Comparison of ENCODE assay signal across 13 mouse cellular contexts in genomic region chr10:61394476-61395136, GRCm38 (mm10). TPM values are rescaled to one million over a fixed set of nuclear protein-coding genes. Genes with fewer than 3 reads are reported as not detected.
DNase-seq lines count a peak whose midpoint lies in the region; ATAC-seq lines count a peak whose summit lies in the region.
"Had no signal": no experiment of that assay in that cellular context is flagged by ENCODE, and none has a peak within 500 bp of the region (broad histone marks: within the 10 kb centered on the region; RNA-seq: fewer than 3 reads in every experiment).

No protein-coding gene starts in this region.

- peaks cover 29% of the 10 kb centered on the region for H3K4me1 ChIP-seq in heart, embryonic 13.5 days
- H3K4me1 ChIP-seq in lung, embryonic 16.5 days (replicated peaks; ENCODE audit: control insufficient read depth, insufficient read depth, low read length) = peaks cover 14% of the 10 kb centered on the region; the same call in 1 of the 2 replicates

- H3K27me3 ChIP-seq in heart, embryonic 13.5 days (replicated peaks) = 0 out of 2 replicates have a peak, but pooled peaks cover under 1% of the 10 kb centered on the region
- no peaks in the 10 kb centered on the region for H3K27me3 ChIP-seq in lung, embryonic 16.5 days (ENCODE audit: control insufficient read depth, insufficient read depth, low read depth, low read length)

- intact Hi-C loops in heart, postnatal 10 days (cut with DNase I) = no loop called here

- peak overlapping the region; percentile 59 for H3K27ac ChIP-seq in heart, embryonic 13.5 days (replicated peaks)
- H3K27ac ChIP-seq in lung, embryonic 16.5 days (ENCODE audit: low read length) = peak overlapping the region; percentile 60
- H3K27ac ChIP-seq: macrophage had no signal

- ATAC-seq in heart, embryonic 13.5 days (ENCODE audit: extremely low read depth, insufficient number of reproducible peaks, low FRiP score, low TSS enrichment) = no peak
- peak; percentile 73 for ATAC-seq in lung, embryonic 16.5 days (ENCODE audit: low read depth)
- ATAC-seq in megakaryocyte progenitor cell, adult 5-6 weeks (replicated peaks; ENCODE audit: poor library complexity) = peak; percentile 65

- no peaks in the 10 kb centered on the region for H3K9me3 ChIP-seq in heart, embryonic 13.5 days
- no peaks in the 10 kb centered on the region for H3K9me3 ChIP-seq in lung, embryonic 16.5 days (ENCODE audit: control insufficient read depth, low read length)
- H3K9me3 ChIP-seq: G1E had no signal

- peak overlapping the region; percentile 57 for H3K9ac ChIP-seq in heart, embryonic 13.5 days
- H3K9ac ChIP-seq in lung, embryonic 16.5 days (ENCODE audit: low read length) = peak overlapping the region; percentile 54; the same call in 1 of the 2 replicates

- H3K4me3 ChIP-seq in heart, embryonic 13.5 days = peak overlapping the region; percentile 8; the same call in 1 of the 2 replicates
- H3K4me3 ChIP-seq in lung, embryonic 16.5 days (ENCODE audit: low read length) = peak overlapping the region; percentile 22

- DNase-seq in heart, postnatal 10 days = no peak
- DNase-seq in lung, adult 18-20 months = no peak
- DNase-seq in R1 (ENCODE audit: low read depth, low spot score) = peak; percentile 55
- DNase-seq in frontal cortex, postnatal 25 days (ENCODE audit: low spot score in 2 of 2) = no peak
- DNase-seq in ovary, postnatal 14 days (ENCODE audit: low spot score) = no peak
- DNase-seq: kidney, adult 18-20 months; thymus, postnatal 36 days had no signal

- H3K36me3 ChIP-seq in heart, embryonic 13.5 days = no peaks in the 10 kb centered on the region
- no peaks in the 10 kb centered on the region for H3K36me3 ChIP-seq in lung, embryonic 16.5 days (ENCODE audit: control insufficient read depth, insufficient read depth, low read length)
- H3K36me3 ChIP-seq: G1E had no signal

- peak overlapping the region; percentile 44 for H3K4me2 ChIP-seq in heart, embryonic 13.5 days
- H3K4me2 ChIP-seq in lung, embryonic 16.5 days (ENCODE audit: low read depth, low read length) = peak overlapping the region; percentile 19; the same call in 1 of the 2 replicates

- 17% methylated on average over 9 of the region's 9 CpGs for WGBS in heart, embryonic 13.5 days
- 21% methylated on average over 9 of the region's 9 CpGs for WGBS in lung, embryonic 16.5 days

RNA-seq across cellular contexts. Expression of gene Pald1, which starts 11.3 kb away (rescaled TPM):
- polyA plus RNA-seq in heart, embryonic 13.5 days (2015; fragmentation: Nextera tagmentation; extraction: Ambion mirVana) = 25.9 and 26.6 TPM in 2 replicates
- 10 to 100 TPM; 43.3 to 44.7 TPM for total RNA-seq in heart, postnatal 10 days (2021)
- polyA plus RNA-seq in lung, embryonic 16.5 days (2015; fragmentation: Nextera tagmentation; extraction: Ambion mirVana) = 49.4 and 49.9 TPM in 2 replicates
- not detected in 2 replicates for total RNA-seq in megakaryocyte progenitor cell, adult 5-6 weeks (2015)
- total RNA-seq in megakaryocyte progenitor cell, adult 5-6 weeks (2017) = not detected in 2 replicates
- total RNA-seq: G1E had no signal

RNA-seq across cellular contexts. Expression of gene Nodal, which starts 23.2 kb away (rescaled TPM):
- 0.09 TPM in 1 of 2 replicates, not detected in the other for polyA plus RNA-seq in heart, embryonic 13.5 days (2015; fragmentation: Nextera tagmentation; extraction: Ambion mirVana)
- under 1 TPM; 0.25 to 0.41 TPM for total RNA-seq in heart, postnatal 10 days (2021)
- polyA plus RNA-seq in lung, embryonic 16.5 days (2015; fragmentation: Nextera tagmentation; extraction: Ambion mirVana) = 0.16 and 0.20 TPM in 2 replicates
- total RNA-seq in megakaryocyte progenitor cell, adult 5-6 weeks (2015) = not detected in 2 replicates
- not detected in 2 replicates for total RNA-seq in megakaryocyte progenitor cell, adult 5-6 weeks (2017)
- total RNA-seq: common myeloid progenitor, adult 5-6 weeks; G1E had no signal
- polyA plus RNA-seq: G1E, macrophage had no signal

RNA-seq across cellular contexts. Expression of gene Eif4ebp2, which starts 57.9 kb away (rescaled TPM):
- 50.8 and 57.1 TPM in 2 replicates for polyA plus RNA-seq in heart, embryonic 13.5 days (2015; fragmentation: Nextera tagmentation; extraction: Ambion mirVana)
- 10 to 100 TPM; 89.5 to 93.7 TPM for total RNA-seq in heart, postnatal 10 days (2021)
- polyA plus RNA-seq in lung, embryonic 16.5 days (2015; fragmentation: Nextera tagmentation; extraction: Ambion mirVana) = 58.4 and 58.5 TPM in 2 replicates
- total RNA-seq in megakaryocyte progenitor cell, adult 5-6 weeks (2015) = 154 TPM in 2 replicates
- 11.2 and 12.1 TPM in 2 replicates for total RNA-seq in megakaryocyte progenitor cell, adult 5-6 weeks (2017)

Comparison
In these comparisons a context has a peak if more than half of its experiments do, and no peak if none do; other contexts are left out.
1. RNA of gene Pald1, which starts 11.3 kb away (total RNA-seq): 43.3 to 44.7 TPM in heart, postnatal 10 days; not detected in megakaryocyte progenitor cell, adult 5-6 weeks; every median in the first group is over 10 times any median in the second.